Mouse (Mus musculus) kidney, postnatal 0 days (tissue): ENCODE results near the gene Bms1. TPM values are rescaled to one million over a fixed set of nuclear protein-coding genes. Genes with fewer than 3 reads are reported as not detected.

Experiments
- ATAC-seq: fragments of 200-750 bp; cut with Nextera tagmentation; replicated peaks from 2 replicates; pipeline ENCODE4 v1.8.0; 2017; ENCODE audit warnings: low read depth, moderate number of reproducible peaks, moderate TSS enrichment, moderate library complexity; ENCODE audit not compliant: low FRiP score
- DNase-seq: peaks from one replicate; pipeline ENCODE4 v3.0.0-alpha.2; 2016; ENCODE audit warnings: low spot score
- H3K27ac ChIP-seq: fragments of 300-500 bp; sonication (generic); 2 replicates; pipeline ENCODE4 v1.5.1; 2014; ENCODE audit warnings: mild to moderate bottlenecking
- H3K27me3 ChIP-seq: fragments of 300-500 bp; sonication (generic); 2 replicates; pipeline ENCODE4 v1.6.1; 2014; ENCODE audit warnings: low read length, mixed read lengths; ENCODE audit not compliant: insufficient read depth
- H3K36me3 ChIP-seq: fragments of 300-500 bp; sonication (generic); 2 replicates; pipeline ENCODE4 v1.6.1; 2014; ENCODE audit warnings: low read length, mixed read lengths; ENCODE audit not compliant: insufficient read depth
- H3K4me1 ChIP-seq: fragments of 300-500 bp; sonication (generic); replicated peaks from 2 replicates; pipeline ENCODE4 v1.6.1; 2014; ENCODE audit warnings: antibody characterized with exemption, low read length, mixed read lengths; ENCODE audit not compliant: insufficient read depth
- H3K4me2 ChIP-seq: fragments of 300-500 bp; sonication (generic); 2 replicates; pipeline ENCODE4 v1.6.1; 2014; ENCODE audit warnings: mild to moderate bottlenecking, low read length, moderate library complexity, mixed read lengths
- H3K4me3 ChIP-seq: fragments of 300-500 bp; sonication (generic); replicated peaks from 2 replicates; pipeline ENCODE4 v1.5.1; 2014; ENCODE audit warnings: low read depth, low read length
- H3K9ac ChIP-seq: fragments of 300-500 bp; sonication (generic); 2 replicates; pipeline ENCODE4 v1.6.1; 2014; ENCODE audit warnings: low read depth, low read length
- H3K9me3 ChIP-seq: fragments of 300-500 bp; sonication (generic); replicated peaks from 2 replicates; pipeline ENCODE4 v1.6.1; 2016; ENCODE audit warnings: low read length, inconsistent platforms, mixed read lengths
- CTCF ChIP-seq: IDR thresholded peaks from 2 replicates; pipeline ENCODE4 v1.5.1; 2016; ENCODE audit warnings: antibody characterized with exemption, low read depth, mild to moderate bottlenecking, moderate library complexity
- WGBS: fragments of 180-500 bp; shearing (Covaris S2); extraction: QIAGEN DNeasy Blood & Tissue Kit; methylation state at CpG from one replicate; pipeline ENCODE4 v1.1.7; 2014; 5-methylcytosine and 5-hydroxymethylcytosine counted together
- polyA plus RNA-seq: library from polyadenylated mRNA; unstranded; fragments of >200 nt; fragmentation: Nextera tagmentation; extraction: Ambion mirVana; gene quantifications from 2 replicates; pipeline ENCODE4 v1.2.1, GENCODE M21; 2015

Bms1 gene
- polyA plus RNA-seq, 1 experiment from 2014 or later: 20.5 TPM

DNA sequence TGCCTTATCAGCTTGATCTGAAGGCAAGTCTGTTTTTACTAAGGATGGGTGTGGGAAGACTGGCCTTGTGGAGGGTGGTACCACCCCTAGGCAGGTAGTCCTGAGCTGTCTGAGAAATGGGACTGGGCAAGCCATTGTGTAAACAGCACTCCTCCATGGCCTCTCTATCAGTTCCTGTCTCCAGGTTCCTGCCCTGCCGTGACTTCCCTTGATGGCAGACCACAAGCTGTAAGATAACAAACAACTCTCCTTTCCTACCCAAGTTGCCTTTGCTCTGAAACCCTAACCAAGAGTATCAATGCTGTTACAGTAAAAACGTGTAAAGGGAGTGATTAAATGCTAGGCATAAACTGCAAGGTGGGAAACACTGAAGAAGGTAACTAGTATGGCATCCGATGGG is 38.6 kb downstream of the Bms1 start:
- H3K4me2 ChIP-seq: no peak overlapping the region
- no peak overlapping the region for H3K27ac ChIP-seq
- H3K9me3 ChIP-seq: no peaks in the 10 kb centered on the region
- WGBS: 47% methylated on average over 3 of the region's 3 CpGs
- H3K27me3 ChIP-seq: no peaks in the 10 kb centered on the region
- H3K4me3 ChIP-seq: no peak overlapping the region
- peaks cover 12% of the 10 kb centered on the region; the same call in 1 of the 2 replicates for H3K36me3 ChIP-seq
- H3K9ac ChIP-seq: no peak overlapping the region
- no peak for TF ChIP-seq CTCF
- ATAC-seq (no peak), DNase-seq (no peak)
- no peaks in the 10 kb centered on the region for H3K4me1 ChIP-seq

DNA sequence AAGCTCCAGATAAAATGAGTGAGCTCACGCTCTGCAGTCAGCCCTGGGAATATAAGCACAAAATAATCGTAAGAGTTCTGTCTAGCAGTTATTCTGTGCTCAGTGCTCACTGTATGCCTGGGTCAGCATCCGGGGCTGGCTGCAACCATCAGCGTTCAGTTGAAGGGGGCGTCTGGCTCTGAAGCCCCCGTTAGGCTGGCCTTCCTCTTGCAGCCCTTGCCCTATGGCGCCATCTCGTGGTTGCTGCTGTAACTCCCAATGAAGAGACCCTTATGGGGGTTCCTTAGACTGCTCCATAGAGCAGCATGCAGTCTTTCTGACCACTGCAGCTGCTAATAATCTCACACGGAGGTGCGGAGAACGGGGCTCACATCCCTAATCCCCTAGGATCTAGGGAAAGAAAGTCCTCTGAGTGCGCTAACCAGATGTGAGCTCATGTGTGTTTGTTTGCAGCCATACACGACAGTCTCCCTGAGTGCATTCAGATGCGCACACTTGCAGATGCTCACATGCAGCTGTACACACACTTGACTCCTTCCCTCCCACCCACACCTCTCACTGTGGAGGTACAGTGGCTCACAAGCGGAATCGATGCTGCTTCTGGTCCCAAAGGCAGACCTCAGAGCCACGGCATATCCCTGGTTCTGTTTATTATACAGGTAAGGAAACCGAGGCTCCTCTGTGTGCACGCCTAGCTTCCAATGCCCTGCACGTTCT is 39.7 kb downstream of the Bms1 start:
- Histone ChIP-seq H3K4me3 (no peak overlapping the region), H3K27ac (no peak overlapping the region), H3K9ac (no peak overlapping the region), H3K4me2 (peak overlapping the region; percentile 8; the same call in 1 of the 2 replicates), H3K36me3 (peaks cover 12% of the 10 kb centered on the region; the same call in 1 of the 2 replicates), H3K4me1 (no peaks in the 10 kb centered on the region), H3K9me3 (no peaks in the 10 kb centered on the region), H3K27me3 (no peaks in the 10 kb centered on the region)
- peak; percentile 44; the same call in 1 of the 2 replicates for ATAC-seq
- TF ChIP-seq CTCF: peak; percentile 91
- peak; percentile 86 for DNase-seq
- 30% methylated on average over 20 of the region's 20 CpGs for WGBS

DNA sequence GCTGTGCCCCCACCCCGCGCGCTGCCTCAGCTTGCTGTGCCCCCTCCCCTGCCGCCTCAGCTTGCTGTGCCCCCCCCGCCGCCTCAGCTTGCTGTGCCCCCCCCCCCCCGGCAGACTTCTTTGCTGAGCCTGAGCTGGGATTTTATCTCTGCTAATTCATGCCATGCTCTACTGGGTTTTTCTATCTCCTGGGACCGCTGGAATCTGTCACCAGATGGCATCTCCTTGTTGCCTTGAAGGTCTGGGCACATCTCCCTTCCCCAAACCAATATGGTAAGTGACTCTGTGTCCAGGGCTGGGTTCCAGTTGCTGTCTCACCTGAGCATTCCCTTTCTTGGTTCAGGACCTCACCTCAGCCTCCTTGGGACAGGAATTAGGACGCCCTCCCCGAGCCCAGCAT is 41.7 kb downstream of the Bms1 start:
- DNase-seq (no peak), ATAC-seq (no peak)
- Histone ChIP-seq H3K27ac (no peak overlapping the region), H3K4me2 (no peak overlapping the region), H3K9ac (no peak overlapping the region), H3K4me1 (no peaks in the 10 kb centered on the region), H3K4me3 (no peak overlapping the region), H3K36me3 (0 out of 2 replicates have a peak, but pooled peaks cover 1% of the 10 kb centered on the region), H3K27me3 (no peaks in the 10 kb centered on the region), H3K9me3 (no peaks in the 10 kb centered on the region)
- 59% methylated on average over 10 of the region's 10 CpGs for WGBS
- no peak for TF ChIP-seq CTCF

DNA sequence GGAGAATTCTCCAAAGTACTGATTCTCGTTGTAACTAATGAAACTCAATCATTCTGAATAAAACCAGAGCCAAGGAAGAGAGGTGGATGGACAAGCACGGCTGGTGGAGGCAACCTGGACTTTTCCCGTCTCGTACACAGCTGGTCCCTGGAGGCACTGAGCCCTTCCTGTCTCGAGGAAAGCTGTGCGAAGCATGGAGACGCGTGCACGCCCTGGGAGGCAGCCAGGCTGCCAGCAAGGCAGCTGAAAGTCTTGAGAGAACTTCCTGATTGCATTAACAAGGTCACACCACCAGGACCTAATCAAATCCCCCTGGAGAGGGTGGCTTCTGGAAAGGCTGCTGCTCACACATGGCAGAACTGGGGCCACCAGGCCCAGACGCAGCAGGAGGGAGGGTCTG is 43.3 kb downstream of the Bms1 start:
- Histone ChIP-seq H3K4me2 (no peak overlapping the region), H3K4me1 (no peaks in the 10 kb centered on the region), H3K9ac (no peak overlapping the region), H3K27me3 (no peaks in the 10 kb centered on the region), H3K9me3 (no peaks in the 10 kb centered on the region), H3K27ac (no peak overlapping the region), H3K4me3 (no peak overlapping the region), H3K36me3 (no peaks in the 10 kb centered on the region)
- DNase-seq (peak; percentile 29), ATAC-seq (no peak)
- no peak for TF ChIP-seq CTCF
- WGBS: 12% methylated on average over 10 of the region's 10 CpGs

DNA sequence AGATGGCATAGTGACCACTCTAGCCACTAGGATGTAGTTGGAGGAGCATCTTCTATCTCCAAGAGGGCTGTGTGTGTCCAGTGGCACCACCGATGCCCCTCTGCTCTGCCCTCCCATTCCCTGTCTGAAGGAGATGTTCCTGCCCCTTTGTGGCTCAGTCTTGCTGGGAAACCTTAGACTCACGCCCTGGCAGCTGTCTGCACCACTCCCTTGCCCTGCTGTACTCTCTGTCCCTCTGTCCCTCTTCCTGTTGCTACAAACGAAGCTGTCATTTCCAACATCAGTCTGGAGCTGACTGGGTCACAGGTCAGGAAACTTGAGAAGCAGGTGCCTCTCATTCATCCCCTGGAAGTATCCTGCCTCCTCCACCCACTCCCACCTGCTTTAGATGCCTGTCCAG is 43.8 kb downstream of the Bms1 start:
- Histone ChIP-seq H3K9me3 (no peaks in the 10 kb centered on the region), H3K9ac (no peak overlapping the region), H3K36me3 (no peaks in the 10 kb centered on the region), H3K27me3 (no peaks in the 10 kb centered on the region), H3K27ac (no peak overlapping the region), H3K4me3 (no peak overlapping the region), H3K4me1 (no peaks in the 10 kb centered on the region), H3K4me2 (no peak overlapping the region)
- ATAC-seq (no peak), DNase-seq (no peak)
- WGBS: 20% methylated on average over 3 of the region's 3 CpGs
- TF ChIP-seq CTCF: no peak

DNA sequence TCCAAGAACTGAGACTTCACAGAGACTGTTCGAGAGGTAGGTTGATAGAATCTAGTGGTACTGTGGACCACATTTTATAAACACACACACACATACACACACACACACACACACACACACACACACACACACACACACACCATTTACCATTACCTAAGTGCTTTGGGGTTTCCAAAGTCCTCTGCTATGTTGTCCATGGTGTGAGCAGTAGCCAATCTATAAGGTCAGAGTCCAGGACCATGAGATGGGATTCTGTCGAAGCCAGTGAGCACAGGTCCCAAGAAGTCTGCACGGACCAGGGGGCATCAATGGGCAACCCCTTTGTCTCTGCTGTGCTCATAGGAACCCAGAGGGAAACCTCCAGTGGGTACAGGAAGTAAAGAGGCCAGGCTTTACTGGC is 44.2 kb downstream of the Bms1 start:
- 73% methylated on average over 3 of the region's 3 CpGs for WGBS
- no peaks in the 10 kb centered on the region for H3K9me3 ChIP-seq
- ATAC-seq: no peak
- no peak for TF ChIP-seq CTCF
- no peaks in the 10 kb centered on the region for H3K4me1 ChIP-seq
- no peak overlapping the region for H3K9ac ChIP-seq
- H3K4me2 ChIP-seq: no peak overlapping the region
- no peaks in the 10 kb centered on the region for H3K27me3 ChIP-seq
- no peaks in the 10 kb centered on the region for H3K36me3 ChIP-seq
- no peak overlapping the region for H3K27ac ChIP-seq
- no peak for DNase-seq
- H3K4me3 ChIP-seq: no peak overlapping the region
